In genomic region chr7:99626376-99627270, GRCm38 (mm10) we compare ENCODE assay signal across 9 mouse cellular contexts. TPM values are rescaled to one million over a fixed set of nuclear protein-coding genes. Genes with fewer than 3 reads are reported as not detected.
DNase-seq lines count a peak whose midpoint lies in the region; ATAC-seq lines count a peak whose summit lies in the region.
"Had no signal": no experiment of that assay in that cellular context is flagged by ENCODE, and none has a peak within 500 bp of the region (broad histone marks: within the 10 kb centered on the region; RNA-seq: fewer than 3 reads in every experiment).

Tpbgl (minus strand) TSS chr7:99627103.

- peak; percentile 56 for DNase-seq in left cerebral cortex, postnatal 4 days
- no peak for DNase-seq in left cerebral cortex, postnatal 25 days (ENCODE audit: low spot score in 2 of 2)
- DNase-seq in embryo, embryonic 9.5 days (ENCODE audit: extremely low spot score) = peak; percentile 45
- DNase-seq in heart, embryonic 10.5 days (ENCODE audit: low spot score) = no peak
- DNase-seq in kidney, adult 8-10 months = peak; percentile 50 to 51
- DNase-seq in ovary, postnatal 36 days (ENCODE audit: low spot score) = peak; percentile 60

- peak within 1 kb of the TSS; percentile 68 for H3K4me3 ChIP-seq in heart, embryonic 10.5 days
- H3K4me3 ChIP-seq in lung, embryonic 15.5 days = peak within 1 kb of the TSS; percentile 48

- H3K9ac ChIP-seq in lung, embryonic 15.5 days = peak within 1 kb of the TSS; percentile 40

- H3K27me3 ChIP-seq in heart, embryonic 10.5 days (ENCODE audit: insufficient read depth, poor library complexity, severe bottlenecking) = peaks cover 100% of the 10 kb centered on the region
- H3K27me3 ChIP-seq in lung, embryonic 15.5 days = peaks cover 81% of the 10 kb centered on the region

- no peaks in the 10 kb centered on the region for H3K9me3 ChIP-seq in heart, embryonic 10.5 days
- H3K9me3 ChIP-seq in lung, embryonic 15.5 days = no peaks in the 10 kb centered on the region

- WGBS in heart, embryonic 10.5 days = under 1% methylated on average over 83 of the region's 83 CpGs
- 2% methylated on average over 71 of the region's 83 CpGs for WGBS in lung, embryonic 15.5 days

- intact Hi-C loops in left cerebral cortex, postnatal 4 days (cut with DNase I) = no loop called here
- intact Hi-C loops in left cerebral cortex, postnatal 25 days (cut with DNase I) = loop anchor here (10.0 kb wide), 1 partner anchor 378 kb away; the partner anchor contains the start of gene Chrdl2

- peaks cover 23% of the 10 kb centered on the region for H3K4me1 ChIP-seq in heart, embryonic 10.5 days
- H3K4me1 ChIP-seq in lung, embryonic 15.5 days = peaks cover 18% of the 10 kb centered on the region

- H3K36me3 ChIP-seq in heart, embryonic 10.5 days = no peaks in the 10 kb centered on the region
- H3K36me3 ChIP-seq in lung, embryonic 15.5 days = no peaks in the 10 kb centered on the region

- peak within 1 kb of the TSS; percentile 52; the same call in 1 of the 2 replicates for H3K27ac ChIP-seq in heart, embryonic 10.5 days
- no peak within 1 kb of the TSS for H3K27ac ChIP-seq in lung, embryonic 15.5 days

- ATAC-seq in lung, embryonic 15.5 days (ENCODE audit: borderline replicate concordance, extremely low read depth, low FRiP score, low TSS enrichment) = peak; percentile 48; the same call in 1 of the 2 replicates
- no peak for ATAC-seq in inflammation-experienced regulatory T-cells, adult 6 months

- peak within 1 kb of the TSS; percentile 99 for H3K4me2 ChIP-seq in lung, embryonic 15.5 days

RNA-seq across cellular contexts. Expression of gene Tpbgl, which starts in this region (rescaled TPM):
- total RNA-seq in left cerebral cortex, postnatal 4 days (2021) = 1 to 10 TPM; 1.8 to 2.6 TPM
- total RNA-seq in left cerebral cortex, postnatal 25 days (2021) = 1 to 10 TPM; 3.7 to 5.2 TPM
- polyA plus RNA-seq in heart, embryonic 10.5 days (2016; fragmentation: Nextera tagmentation; extraction: Ambion mirVana) = 0.89 and 1.2 TPM in 2 replicates
- 0.89 and 1.1 TPM in 2 replicates for polyA plus RNA-seq in lung, embryonic 15.5 days (2015; fragmentation: Nextera tagmentation; extraction: Ambion mirVana)
- polyA plus RNA-seq in inflammation-experienced regulatory T-cells, adult 6 months (2017; shearing (Covaris generic)) = under 1 TPM in 1 of 3 experiments, not detected in 2; 0.72 TPM
- total RNA-seq: neutrophil, adult 5-6 weeks had no signal

Comparison
In these comparisons a context has a peak if more than half of its experiments do, and no peak if none do; other contexts are left out.
1. DNase-seq: peak in left cerebral cortex, postnatal 4 days (single experiment), embryo, embryonic 9.5 days (single experiment), kidney, adult 8-10 months (2 of 2) and ovary, postnatal 36 days (single experiment); none in left cerebral cortex, postnatal 25 days (0 of 2) and heart, embryonic 10.5 days (single experiment).